In the genomic region with DNA sequence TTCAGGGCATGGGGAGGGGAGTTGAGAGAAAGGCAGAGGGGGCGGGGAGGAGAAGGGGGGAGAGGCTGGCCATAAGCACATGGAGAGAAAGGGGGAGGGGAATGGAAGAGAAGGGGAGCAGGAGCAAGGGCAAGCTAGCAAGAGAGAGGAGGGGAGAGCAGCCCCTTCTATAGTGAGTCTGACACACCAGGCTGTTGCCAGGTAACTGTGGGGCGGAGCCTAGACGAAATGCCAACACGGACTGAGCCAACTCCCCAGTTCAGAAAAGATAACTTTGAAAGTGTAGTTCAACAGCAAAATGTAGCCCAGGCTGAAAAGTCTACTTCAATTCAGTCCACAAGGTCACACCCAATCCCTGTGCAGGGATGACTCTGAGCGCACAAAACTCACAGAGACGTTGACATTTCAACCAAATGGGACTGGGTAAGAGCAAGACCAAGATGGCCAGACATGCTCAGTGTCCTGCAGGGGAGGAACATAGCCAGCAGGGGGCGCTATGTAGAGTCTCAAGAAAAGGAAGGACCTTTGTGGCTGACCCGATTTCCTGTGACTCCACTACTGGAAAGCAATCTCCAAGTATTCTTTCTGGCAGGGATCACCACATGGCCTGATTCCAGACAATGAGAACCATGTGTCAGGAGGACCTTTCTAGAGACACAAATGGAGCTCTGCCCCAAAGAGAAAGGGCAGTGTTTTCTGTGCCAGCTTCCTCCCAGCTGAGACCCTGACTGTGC, we compare ENCODE assay signal across 9 mouse cellular contexts.
DNase-seq lines count a peak whose midpoint lies in the region; ATAC-seq and TF ChIP-seq lines count a peak whose summit lies in the region.
"Had no signal": no experiment of that assay in that cellular context is flagged by ENCODE, and none has a peak within 500 bp of the region (broad histone marks: within the 10 kb centered on the region; RNA-seq: fewer than 3 reads in every experiment).

No protein-coding gene starts in this region.

- no peak for ATAC-seq in lung, embryonic 14.5 days (ENCODE audit: insufficient read depth)
- ATAC-seq in midbrain, embryonic 13.5 days: no peak

- H3K36me3 ChIP-seq in lung, embryonic 14.5 days (ENCODE audit: insufficient read depth): no peaks in the 10 kb centered on the region
- no peaks in the 10 kb centered on the region for H3K36me3 ChIP-seq in midbrain, embryonic 13.5 days
- H3K36me3 ChIP-seq: limb, embryonic 15.5 days had no signal

- DNase-seq in layer of hippocampus, adult 2 months (ENCODE audit: low spot score in 2 of 2): no peak
- DNase-seq in layer of hippocampus, adult 9-11 months: no peak
- DNase-seq in ZHBTc4 (ENCODE audit: low read depth, low spot score): peak; percentile 69
- DNase-seq in lung, embryonic 14.5 days: peak; percentile 70
- no peak for DNase-seq in spleen, postnatal 36 days (ENCODE audit: low spot score in 2 of 2)
- no peak for DNase-seq in MN1 (ENCODE audit: low spot score)

- peak; percentile 71 for TF ChIP-seq CTCF in layer of hippocampus, adult 2 months (conservative IDR thresholded peaks at IDR 0.05)
- TF ChIP-seq CTCF in cortical plate, adult 2 months (IDR thresholded peaks at IDR 0.05; ENCODE audit: extremely low read depth, insufficient read depth, low read length): peak; percentile 29; the same call in 1 of the 2 replicates
- peak; percentile 59 for TF ChIP-seq CTCF in lung, embryonic 14.5 days (IDR thresholded peaks at IDR 0.05; ENCODE audit: low read depth)

- TF ChIP-seq POLR2A in cortical plate, adult 2 months (IDR thresholded peaks at IDR 0.05; ENCODE audit: extremely low read depth, insufficient read depth, low read length): no peak

- 60% methylated on average over 8 of the region's 8 CpGs for WGBS in lung, embryonic 14.5 days
- WGBS in midbrain, embryonic 13.5 days: 74% methylated on average over 8 of the region's 8 CpGs

- H3K4me2 ChIP-seq in lung, embryonic 14.5 days: no peak overlapping the region
- H3K4me2 ChIP-seq in midbrain, embryonic 13.5 days (replicated peaks): no peak overlapping the region
- H3K4me2 ChIP-seq: limb, embryonic 15.5 days had no signal

- no peak overlapping the region for H3K9ac ChIP-seq in lung, embryonic 14.5 days
- no peak overlapping the region for H3K9ac ChIP-seq in midbrain, embryonic 13.5 days (replicated peaks)
- H3K9ac ChIP-seq: limb, embryonic 15.5 days had no signal

- H3K4me1 ChIP-seq in cortical plate, adult 2 months (ENCODE audit: control insufficient read depth, insufficient read depth, low read length): peaks cover 2% of the 10 kb centered on the region
- H3K4me1 ChIP-seq in lung, embryonic 14.5 days (ENCODE audit: insufficient read depth): 0 out of 2 replicates have a peak, but pooled peaks cover 4% of the 10 kb centered on the region
- H3K4me1 ChIP-seq in midbrain, embryonic 13.5 days (replicated peaks): peaks cover 21% of the 10 kb centered on the region
- H3K4me1 ChIP-seq: limb, embryonic 15.5 days had no signal

- H3K4me3 ChIP-seq in layer of hippocampus, adult 2 months: no peak overlapping the region
- no peak overlapping the region for H3K4me3 ChIP-seq in cortical plate, adult 2 months (ENCODE audit: insufficient read depth, low read length)
- H3K4me3 ChIP-seq in lung, embryonic 14.5 days (ENCODE audit: low read depth, low read length): no peak overlapping the region
- no peak overlapping the region for H3K4me3 ChIP-seq in midbrain, embryonic 13.5 days (replicated peaks)
- H3K4me3 ChIP-seq: limb, embryonic 15.5 days had no signal

- H3K27ac ChIP-seq in layer of hippocampus, adult 2 months: no peak overlapping the region
- no peak overlapping the region for H3K27ac ChIP-seq in cortical plate, adult 2 months (ENCODE audit: insufficient read depth, low read length)
- no peak overlapping the region for H3K27ac ChIP-seq in lung, embryonic 14.5 days (ENCODE audit: low read depth)
- H3K27ac ChIP-seq in midbrain, embryonic 13.5 days: no peak overlapping the region
- H3K27ac ChIP-seq: limb, embryonic 15.5 days had no signal

- no peaks in the 10 kb centered on the region for H3K27me3 ChIP-seq in lung, embryonic 14.5 days (ENCODE audit: insufficient read depth, low read length)
- no peaks in the 10 kb centered on the region for H3K27me3 ChIP-seq in midbrain, embryonic 13.5 days
- H3K27me3 ChIP-seq: limb, embryonic 15.5 days had no signal

- H3K9me3 ChIP-seq in lung, embryonic 14.5 days (ENCODE audit: low read depth, low read length): no peaks in the 10 kb centered on the region
- no peaks in the 10 kb centered on the region for H3K9me3 ChIP-seq in midbrain, embryonic 13.5 days
- H3K9me3 ChIP-seq: limb, embryonic 15.5 days had no signal

Comparison
In these comparisons a context has a peak if more than half of its experiments do, and no peak if none do; other contexts are left out.
1. DNase-seq: peak in ZHBTc4 (single experiment) and lung, embryonic 14.5 days (single experiment); none in layer of hippocampus, adult 2 months (0 of 2), layer of hippocampus, adult 9-11 months (single experiment), spleen, postnatal 36 days (0 of 2) and MN1 (single experiment).
2. Peak in every context shown above with its lines, with median percentiles within 50 percentile points of each other: CTCF ChIP-seq.